Mouse (Mus musculus): ENCODE measurements at regions not wholly inside any gene's neighbourhood (a gene's known extent, or its start where the extent isn't known, plus 50 kb on each side); places are given as distances from the start of the nearest gene placed in this dataset.

- H3K27me3 ChIP-seq (ENCODE audit: insufficient read depth, poor library complexity, severe bottlenecking), result no peaks in the 10 kb centered on the region
- H3K4me1 ChIP-seq, result no peaks in the 10 kb centered on the region
- no peak overlapping the region for H3K27ac ChIP-seq
- DNase-seq (ENCODE audit: low spot score), result no peak
- no peaks in the 10 kb centered on the region for H3K9me3 ChIP-seq
- no peak overlapping the region for H3K4me3 ChIP-seq
- 79% methylated on average over 3 of the region's 3 CpGs for WGBS
- H3K36me3 ChIP-seq, result no peaks in the 10 kb centered on the region
Measured at GRCm38 (mm10) chr4:39926021-39926591, 216.8 kb upstream of the Aco1 start.

- 88% methylated on average over 7 of the region's 7 CpGs for WGBS
- H3K9me3 ChIP-seq, result no peaks in the 10 kb centered on the region
Measured at GRCm38 (mm10) chr4:39926594-39926993, 216.3 kb upstream of the Aco1 start.

GRCm38 (mm10) chr4:39928491-39928890 lies 214.4 kb upstream of the Aco1 start:
- H3K27ac ChIP-seq, result no peak overlapping the region
- H3K9me3 ChIP-seq, result no peaks in the 10 kb centered on the region
- no peaks in the 10 kb centered on the region for H3K36me3 ChIP-seq
- DNase-seq (ENCODE audit: low spot score), result no peak
- 67% methylated on average over 2 of the region's 2 CpGs for WGBS
- H3K4me3 ChIP-seq, result no peak overlapping the region
- H3K27me3 ChIP-seq (ENCODE audit: insufficient read depth, poor library complexity, severe bottlenecking), result no peaks in the 10 kb centered on the region
- no peaks in the 10 kb centered on the region for H3K4me1 ChIP-seq

More at GRCm38 (mm10) chr4:39926594-39926993, 216.3 kb upstream of the Aco1 start:
- Histone ChIP-seq H3K4me3 (no peak overlapping the region), H3K4me1 (no peaks in the 10 kb centered on the region), H3K36me3 (no peaks in the 10 kb centered on the region), H3K27ac (no peak overlapping the region), H3K27me3 (ENCODE audit: insufficient read depth, poor library complexity, severe bottlenecking) (no peaks in the 10 kb centered on the region)
- no peak for DNase-seq (ENCODE audit: low spot score)

- H3K4me1 ChIP-seq, result no peaks in the 10 kb centered on the region
- H3K9me3 ChIP-seq, result no peaks in the 10 kb centered on the region
- no peak overlapping the region for H3K4me3 ChIP-seq
- no peaks in the 10 kb centered on the region for H3K36me3 ChIP-seq
- H3K27ac ChIP-seq, result no peak overlapping the region
- 82% methylated on average over 12 of the region's 12 CpGs for WGBS
- no peak for DNase-seq (ENCODE audit: low spot score)
- H3K27me3 ChIP-seq (ENCODE audit: insufficient read depth, poor library complexity, severe bottlenecking), result no peaks in the 10 kb centered on the region
Measured at GRCm38 (mm10) chr4:39934025-39934708, 208.7 kb upstream of the Aco1 start.

GRCm38 (mm10) chr4:39958687-39959086 lies 184.2 kb upstream of the Aco1 start:
- Histone ChIP-seq H3K27me3 (ENCODE audit: insufficient read depth, poor library complexity, severe bottlenecking) (no peaks in the 10 kb centered on the region), H3K36me3 (no peaks in the 10 kb centered on the region), H3K27ac (no peak overlapping the region), H3K4me3 (no peak overlapping the region), H3K9me3 (no peaks in the 10 kb centered on the region), H3K4me1 (no peaks in the 10 kb centered on the region)
- WGBS, result 85% methylated on average over 3 of the region's 3 CpGs
- no peak for DNase-seq (ENCODE audit: low spot score)

- Histone ChIP-seq H3K27ac (no peak overlapping the region), H3K36me3 (no peaks in the 10 kb centered on the region), H3K4me1 (no peaks in the 10 kb centered on the region), H3K27me3 (ENCODE audit: insufficient read depth, poor library complexity, severe bottlenecking) (no peaks in the 10 kb centered on the region), H3K4me3 (no peak overlapping the region), H3K9me3 (no peaks in the 10 kb centered on the region)
- WGBS, result 81% methylated on average over 3 of the region's 3 CpGs
- no peak for DNase-seq (ENCODE audit: low spot score)
Measured at GRCm38 (mm10) chr4:39967938-39968337, 174.9 kb upstream of the Aco1 start.

GRCm38 (mm10) chr4:39991358-39991757 lies 151.5 kb upstream of the Aco1 start:
- H3K4me3 ChIP-seq, result no peak overlapping the region
- no peaks in the 10 kb centered on the region for H3K27me3 ChIP-seq (ENCODE audit: insufficient read depth, poor library complexity, severe bottlenecking)
- no peak for DNase-seq (ENCODE audit: low spot score)
- H3K4me1 ChIP-seq, result no peaks in the 10 kb centered on the region
- 75% methylated on average over 6 of the region's 6 CpGs for WGBS
- H3K36me3 ChIP-seq, result no peaks in the 10 kb centered on the region
- no peak overlapping the region for H3K27ac ChIP-seq
- no peaks in the 10 kb centered on the region for H3K9me3 ChIP-seq

- Histone ChIP-seq H3K4me3 (no peak overlapping the region), H3K27me3 (ENCODE audit: insufficient read depth, poor library complexity, severe bottlenecking) (no peaks in the 10 kb centered on the region), H3K27ac (no peak overlapping the region), H3K4me1 (no peaks in the 10 kb centered on the region), H3K36me3 (no peaks in the 10 kb centered on the region), H3K9me3 (no peaks in the 10 kb centered on the region)
- no peak for DNase-seq (ENCODE audit: low spot score)
- 76% methylated on average over 2 of the region's 2 CpGs for WGBS
Measured at GRCm38 (mm10) chr4:39991851-39992250, 151.0 kb upstream of the Aco1 start.

GRCm38 (mm10) chr4:39998771-39999422 lies 144.0 kb upstream of the Aco1 start:
- Histone ChIP-seq H3K27me3 (ENCODE audit: insufficient read depth, poor library complexity, severe bottlenecking) (no peaks in the 10 kb centered on the region), H3K36me3 (no peaks in the 10 kb centered on the region), H3K9me3 (no peaks in the 10 kb centered on the region), H3K27ac (no peak overlapping the region), H3K4me3 (no peak overlapping the region), H3K4me1 (no peaks in the 10 kb centered on the region)
- no peak for DNase-seq (ENCODE audit: low spot score)
- 71% methylated on average over 5 of the region's 5 CpGs for WGBS

GRCm38 (mm10) chr4:40014666-40015065 lies 128.2 kb upstream of the Aco1 start:
- DNase-seq (ENCODE audit: low spot score), result no peak
- no peak overlapping the region for H3K27ac ChIP-seq
- no peaks in the 10 kb centered on the region for H3K27me3 ChIP-seq (ENCODE audit: insufficient read depth, poor library complexity, severe bottlenecking)
- H3K9me3 ChIP-seq, result no peaks in the 10 kb centered on the region
- no peaks in the 10 kb centered on the region for H3K4me1 ChIP-seq
- H3K36me3 ChIP-seq, result no peaks in the 10 kb centered on the region
- no peak overlapping the region for H3K4me3 ChIP-seq
- WGBS, result 71% methylated on average over 7 of the region's 7 CpGs

GRCm38 (mm10) chr4:40016856-40017255 lies 126.0 kb upstream of the Aco1 start:
- peak overlapping the region; percentile 12 for H3K4me3 ChIP-seq
- WGBS, result 57% methylated on average over 15 of the region's 15 CpGs
- no peak for DNase-seq (ENCODE audit: low spot score)

GRCm38 (mm10) chr4:40018208-40018607 lies 124.7 kb upstream of the Aco1 start:
- Histone ChIP-seq H3K4me1 (no peaks in the 10 kb centered on the region), H3K36me3 (no peaks in the 10 kb centered on the region), H3K27ac (no peak overlapping the region), H3K4me3 (no peak overlapping the region), H3K27me3 (ENCODE audit: insufficient read depth, poor library complexity, severe bottlenecking) (no peaks in the 10 kb centered on the region), H3K9me3 (no peaks in the 10 kb centered on the region)
- no peak for DNase-seq (ENCODE audit: low spot score)
- 74% methylated on average over 4 of the region's 4 CpGs for WGBS

More at GRCm38 (mm10) chr4:40016856-40017255, 126.0 kb upstream of the Aco1 start:
- Histone ChIP-seq H3K36me3 (no peaks in the 10 kb centered on the region), H3K27me3 (ENCODE audit: insufficient read depth, poor library complexity, severe bottlenecking) (no peaks in the 10 kb centered on the region), H3K9me3 (no peaks in the 10 kb centered on the region), H3K27ac (no peak overlapping the region), H3K4me1 (no peaks in the 10 kb centered on the region)

- 78% methylated on average over 1 of the region's 1 CpGs for WGBS
- Histone ChIP-seq H3K4me1 (no peaks in the 10 kb centered on the region), H3K4me3 (no peak overlapping the region)
Measured at GRCm38 (mm10) chr4:40031361-40031760, 111.5 kb upstream of the Aco1 start.

More at GRCm38 (mm10) chr4:40031361-40031760, 111.5 kb upstream of the Aco1 start:
- H3K27ac ChIP-seq, result no peak overlapping the region
- no peaks in the 10 kb centered on the region for H3K9me3 ChIP-seq
- no peaks in the 10 kb centered on the region for H3K36me3 ChIP-seq
- DNase-seq (ENCODE audit: low spot score), result no peak
- H3K27me3 ChIP-seq (ENCODE audit: insufficient read depth, poor library complexity, severe bottlenecking), result no peaks in the 10 kb centered on the region
